Mouse (Mus musculus) forebrain, embryonic 16.5 days (tissue): ENCODE results near the gene Cldn7. TPM values are rescaled to one million over a fixed set of nuclear protein-coding genes. Genes with fewer than 3 reads are reported as not detected.

Experiments
- ATAC-seq: fragments of 200-750 bp; cut with Nextera tagmentation; 2 replicates; pipeline ENCODE4 v1.8.0; 2017; ENCODE audit warnings: mild to moderate bottlenecking, moderate library complexity
- H3K27ac ChIP-seq: fragments of 300-500 bp; sonication (generic); 2 replicates; pipeline ENCODE4 v1.5.1; 2014; ENCODE audit warnings: low read length, control low read depth
- H3K27me3 ChIP-seq: fragments of 300-500 bp; sonication (generic); replicated peaks from 2 replicates; pipeline ENCODE4 v1.6.1; 2014; ENCODE audit warnings: low read length; ENCODE audit not compliant: control insufficient read depth, insufficient read depth
- H3K36me3 ChIP-seq: fragments of 300-500 bp; sonication (generic); 2 replicates; pipeline ENCODE4 v1.6.1; 2014; ENCODE audit not compliant: control insufficient read depth, insufficient read depth
- H3K4me1 ChIP-seq: fragments of 300-500 bp; sonication (generic); replicated peaks from 2 replicates; pipeline ENCODE4 v1.6.1; 2014; ENCODE audit warnings: low read length; ENCODE audit not compliant: control insufficient read depth, insufficient read depth
- H3K4me2 ChIP-seq: fragments of 300-500 bp; sonication (generic); 2 replicates; pipeline ENCODE4 v1.6.1; 2014; ENCODE audit warnings: mild to moderate bottlenecking, low read length, control low read depth
- H3K4me3 ChIP-seq: fragments of 300-500 bp; sonication (generic); replicated peaks from 2 replicates; pipeline ENCODE4 v1.5.1; 2014; ENCODE audit warnings: mild to moderate bottlenecking, low read length, control low read depth
- H3K9ac ChIP-seq: fragments of 300-500 bp; sonication (generic); replicated peaks from 2 replicates; pipeline ENCODE4 v1.6.1; 2014; ENCODE audit warnings: low read depth, low read length, control low read depth
- H3K9me3 ChIP-seq: fragments of 300-500 bp; sonication (generic); 2 replicates; pipeline ENCODE4 v1.6.1; 2016; ENCODE audit warnings: low read length; ENCODE audit not compliant: control insufficient read depth
- WGBS: fragments of 180-500 bp; shearing (Covaris S2); extraction: QIAGEN DNeasy Blood & Tissue Kit; methylation state at CpG from one replicate; pipeline ENCODE4 v1.1.7; 2014; 5-methylcytosine and 5-hydroxymethylcytosine counted together
- polyA plus RNA-seq: library from polyadenylated mRNA; unstranded; fragments of >200 nt; fragmentation: Nextera tagmentation; extraction: Ambion mirVana; gene quantifications from 2 replicates; pipeline ENCODE4 v1.2.1, GENCODE M21; 2015

Cldn7 gene
- polyA plus RNA-seq, 1 experiment from 2014 or later, result not detected

DNA sequence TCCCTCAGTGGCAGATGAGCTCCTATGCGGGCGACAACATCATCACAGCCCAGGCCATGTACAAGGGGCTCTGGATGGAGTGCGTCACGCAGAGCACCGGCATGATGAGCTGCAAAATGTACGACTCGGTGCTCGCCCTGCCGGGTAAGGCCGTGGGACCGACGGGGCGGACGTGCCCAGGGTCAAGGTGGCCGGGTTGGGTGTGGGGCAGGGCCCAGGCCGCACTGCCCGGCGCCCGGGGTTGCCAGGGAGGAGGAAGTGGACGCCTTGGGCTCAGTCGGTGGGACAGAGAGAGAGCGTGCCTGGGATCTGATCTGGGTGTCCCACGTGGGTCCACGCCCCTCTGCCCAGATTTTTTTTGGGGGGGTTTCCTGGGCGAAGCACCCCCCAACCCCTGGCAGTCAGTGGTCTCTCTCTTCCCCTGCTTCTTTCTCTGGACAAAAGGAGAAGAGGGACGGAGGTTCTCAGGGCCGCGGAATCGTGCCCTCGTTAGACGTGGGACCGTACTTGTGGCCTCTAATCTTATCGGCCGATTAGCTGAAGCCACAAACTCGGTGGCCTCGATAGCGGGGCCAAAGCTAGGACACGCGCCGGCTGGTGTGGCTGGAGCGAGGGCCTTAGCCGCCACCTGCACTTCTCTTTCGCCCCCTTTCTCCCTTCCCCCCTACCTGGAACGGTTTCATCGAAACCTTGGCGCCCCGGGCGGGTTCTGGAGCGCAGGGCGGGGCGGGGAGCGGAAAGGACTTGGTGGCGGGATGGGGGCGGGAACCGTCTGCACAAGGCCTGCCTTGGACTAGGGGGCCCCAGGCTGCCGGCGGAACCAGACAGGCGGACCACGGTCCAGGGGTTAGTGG, 1.7 kb downstream of the Cldn7 start:
- Histone ChIP-seq H3K4me2 (peak overlapping the region; percentile 35), H3K27ac (no peak overlapping the region), H3K9ac (0 out of 2 replicates have a peak overlapping the region, but pooled peaks have one; percentile 6), H3K9me3 (no peaks in the 10 kb centered on the region), H3K27me3 (peaks cover 52% of the 10 kb centered on the region), H3K36me3 (peaks cover 20% of the 10 kb centered on the region), H3K4me3 (peak overlapping the region; percentile 16), H3K4me1 (peaks cover 6% of the 10 kb centered on the region)
- ATAC-seq, result no peak
- 2% methylated on average over 58 of the region's 59 CpGs for WGBS

DNA sequence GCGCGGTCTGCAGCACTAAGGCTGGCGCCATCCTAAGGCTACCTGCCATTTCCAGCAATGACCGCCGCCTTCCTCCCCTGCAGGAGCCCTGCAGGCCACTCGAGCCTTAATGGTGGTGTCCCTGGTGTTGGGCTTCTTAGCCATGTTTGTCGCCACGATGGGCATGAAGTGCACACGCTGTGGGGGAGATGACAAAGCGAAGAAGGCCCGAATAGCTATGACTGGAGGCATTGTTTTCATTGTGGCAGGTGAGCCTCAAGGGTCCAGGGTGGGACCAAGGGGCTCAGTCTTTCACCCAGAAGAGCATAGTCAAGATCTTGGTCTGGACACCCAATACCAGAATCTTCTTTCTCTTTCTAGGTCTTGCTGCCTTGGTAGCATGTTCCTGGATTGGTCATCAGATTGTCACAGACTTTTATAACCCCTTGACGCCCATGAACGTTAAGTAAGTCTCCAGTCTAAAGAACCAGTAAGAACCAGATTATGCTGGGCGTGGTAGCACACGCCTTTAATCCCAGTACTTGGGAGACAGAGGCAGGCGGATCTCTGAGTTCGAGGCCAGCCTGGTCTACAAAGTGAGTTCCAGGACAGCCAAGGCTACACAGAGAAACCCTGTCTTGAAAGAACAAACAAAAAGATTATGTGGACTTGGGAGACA, 2.4 kb downstream of the Cldn7 start:
- peak overlapping the region; percentile 35 for H3K4me2 ChIP-seq
- H3K27me3 ChIP-seq, result peaks cover 52% of the 10 kb centered on the region
- H3K9ac ChIP-seq, result 0 out of 2 replicates have a peak overlapping the region, but pooled peaks have one; percentile 6
- H3K4me1 ChIP-seq, result peaks cover 6% of the 10 kb centered on the region
- peaks cover 25% of the 10 kb centered on the region for H3K36me3 ChIP-seq
- H3K9me3 ChIP-seq, result no peaks in the 10 kb centered on the region
- peak overlapping the region; percentile 16 for H3K4me3 ChIP-seq
- no peak overlapping the region for H3K27ac ChIP-seq
- no peak for ATAC-seq
- 38% methylated on average over 17 of the region's 17 CpGs for WGBS

DNA sequence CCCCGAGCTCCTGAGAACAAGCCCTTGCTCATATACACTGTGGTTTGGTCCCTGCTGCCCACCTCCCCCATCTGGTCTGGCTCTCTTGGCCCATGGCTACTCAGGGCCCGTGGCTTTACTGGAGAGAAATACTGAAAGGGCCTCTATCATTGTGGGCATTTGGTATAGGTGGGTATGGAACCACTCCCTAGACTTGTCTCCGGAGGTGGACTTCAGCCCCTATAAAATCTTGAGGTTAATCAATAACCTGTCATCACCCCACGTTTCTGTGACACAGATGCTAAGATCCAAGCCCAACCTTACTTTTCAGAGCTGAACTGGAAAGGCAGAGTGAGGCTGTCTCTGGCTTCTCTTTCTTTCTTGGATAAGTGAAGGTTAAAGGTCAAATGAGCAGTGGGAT, 4.2 kb downstream of the Cldn7 start:
- Histone ChIP-seq H3K9ac (no peak overlapping the region), H3K27ac (no peak overlapping the region), H3K4me3 (no peak overlapping the region), H3K36me3 (peaks cover 33% of the 10 kb centered on the region), H3K27me3 (peaks cover 36% of the 10 kb centered on the region), H3K4me2 (no peak overlapping the region), H3K9me3 (no peaks in the 10 kb centered on the region), H3K4me1 (peaks cover 6% of the 10 kb centered on the region)
- ATAC-seq, result no peak
- WGBS, result 90% methylated on average over 4 of the region's 4 CpGs

DNA sequence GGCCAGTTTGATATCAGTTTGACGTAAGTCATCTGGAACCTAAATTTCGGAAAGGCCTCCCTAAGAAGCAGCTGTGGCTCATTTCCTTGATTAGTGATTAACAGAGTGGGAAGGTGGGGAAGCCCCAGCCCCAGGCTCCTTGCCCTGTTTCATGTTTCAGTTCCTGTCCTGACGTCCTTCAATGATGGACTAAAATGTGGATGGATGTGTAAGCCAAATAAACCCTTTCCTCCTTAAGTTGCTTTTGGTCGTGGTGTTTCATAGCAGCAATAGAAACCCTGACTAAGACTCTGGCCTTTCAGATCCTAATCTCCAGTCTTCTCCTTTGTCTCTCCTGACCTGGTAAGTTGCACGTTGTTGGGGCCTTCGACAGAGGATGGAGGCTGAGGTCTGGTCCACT, 5.6 kb downstream of the Cldn7 start:
- WGBS, result 87% methylated on average over 6 of the region's 6 CpGs
- no peak for ATAC-seq
- Histone ChIP-seq H3K4me1 (peaks cover 6% of the 10 kb centered on the region), H3K36me3 (peaks cover 45% of the 10 kb centered on the region), H3K4me2 (no peak overlapping the region), H3K4me3 (no peak overlapping the region), H3K27me3 (peaks cover 27% of the 10 kb centered on the region), H3K9ac (no peak overlapping the region), H3K27ac (no peak overlapping the region), H3K9me3 (no peaks in the 10 kb centered on the region)

DNA sequence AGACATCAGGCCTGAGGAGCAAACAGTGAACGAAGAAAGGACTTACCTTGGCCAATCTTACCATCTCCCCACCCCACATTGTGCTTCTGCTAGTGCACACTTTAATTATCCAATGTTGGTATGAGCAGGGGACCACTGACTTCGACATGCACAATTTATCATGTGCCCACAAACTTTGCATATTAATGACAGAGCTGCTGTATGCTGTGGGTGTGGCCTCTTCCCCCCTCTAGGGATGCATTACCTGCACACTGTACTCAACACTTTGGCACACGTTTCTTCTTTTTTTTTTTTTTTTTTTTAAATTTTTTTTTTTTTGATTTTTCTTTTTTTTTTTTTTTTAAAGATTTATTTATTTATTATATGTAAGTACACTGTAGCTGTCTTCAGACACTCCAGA, 6.2 kb downstream of the Cldn7 start:
- peaks cover 45% of the 10 kb centered on the region for H3K36me3 ChIP-seq
- H3K4me3 ChIP-seq, result no peak overlapping the region
- H3K27me3 ChIP-seq, result peaks cover 23% of the 10 kb centered on the region
- H3K9ac ChIP-seq, result no peak overlapping the region
- no peak for ATAC-seq
- WGBS, result 83% methylated on average over 3 of the region's 3 CpGs
- no peaks in the 10 kb centered on the region for H3K9me3 ChIP-seq
- H3K4me1 ChIP-seq, result peaks cover 6% of the 10 kb centered on the region
- no peak overlapping the region for H3K4me2 ChIP-seq
- H3K27ac ChIP-seq, result no peak overlapping the region

DNA sequence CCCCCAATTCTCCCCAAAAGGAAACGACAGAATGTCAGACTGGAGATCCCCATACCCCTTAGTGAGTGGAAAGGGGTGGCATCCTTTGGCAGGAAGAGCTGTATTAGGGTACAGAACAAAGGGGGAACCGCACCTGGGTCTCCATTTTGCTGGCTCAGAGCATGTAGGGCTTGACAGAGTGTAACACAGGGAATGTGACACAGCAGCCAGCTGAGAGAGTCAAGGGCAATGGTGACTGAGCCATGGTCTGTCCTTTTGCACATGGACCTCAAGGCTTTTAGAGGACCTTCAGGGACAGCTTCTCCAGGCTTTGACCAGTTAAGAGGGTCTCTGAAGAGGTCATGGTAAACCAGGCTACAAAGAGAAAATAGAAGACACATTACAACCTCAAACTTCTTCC, 10.3 kb downstream of the Cldn7 start:
- 96% methylated on average over 2 of the region's 2 CpGs for WGBS
- no peak overlapping the region for H3K4me3 ChIP-seq
- no peaks in the 10 kb centered on the region for H3K27me3 ChIP-seq
- ATAC-seq, result no peak
- H3K9me3 ChIP-seq, result no peaks in the 10 kb centered on the region
- H3K27ac ChIP-seq, result no peak overlapping the region
- H3K9ac ChIP-seq, result no peak overlapping the region
- H3K4me2 ChIP-seq, result no peak overlapping the region
- H3K4me1 ChIP-seq, result peaks cover 8% of the 10 kb centered on the region
- peaks cover 32% of the 10 kb centered on the region for H3K36me3 ChIP-seq

DNA sequence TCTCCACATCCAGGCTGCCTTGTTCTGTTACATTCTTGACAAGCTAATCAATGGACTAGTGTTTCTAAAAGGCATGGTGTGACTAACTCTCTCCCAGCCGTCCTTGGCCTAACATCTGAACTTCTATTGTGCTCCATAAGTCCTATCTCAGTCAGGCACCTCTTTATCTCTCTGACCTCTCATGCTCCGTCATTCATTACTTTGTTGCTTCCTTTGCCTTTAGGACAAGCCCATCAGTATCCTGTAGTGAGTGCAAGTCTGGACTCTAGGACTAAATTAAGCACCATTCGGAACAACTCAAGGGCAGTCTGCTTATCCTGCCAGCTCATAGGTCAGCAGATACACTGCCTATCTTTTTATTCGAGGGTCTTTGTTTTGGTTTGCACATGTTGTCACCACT, 11.7 kb downstream of the Cldn7 start:
- H3K27me3 ChIP-seq, result no peaks in the 10 kb centered on the region
- H3K4me2 ChIP-seq, result no peak overlapping the region
- peaks cover 25% of the 10 kb centered on the region for H3K36me3 ChIP-seq
- H3K4me1 ChIP-seq, result peaks cover 8% of the 10 kb centered on the region
- no peak overlapping the region for H3K9ac ChIP-seq
- H3K9me3 ChIP-seq, result no peaks in the 10 kb centered on the region
- 87% methylated on average over 4 of the region's 4 CpGs for WGBS
- ATAC-seq, result no peak
- no peak overlapping the region for H3K4me3 ChIP-seq
- H3K27ac ChIP-seq, result no peak overlapping the region

DNA sequence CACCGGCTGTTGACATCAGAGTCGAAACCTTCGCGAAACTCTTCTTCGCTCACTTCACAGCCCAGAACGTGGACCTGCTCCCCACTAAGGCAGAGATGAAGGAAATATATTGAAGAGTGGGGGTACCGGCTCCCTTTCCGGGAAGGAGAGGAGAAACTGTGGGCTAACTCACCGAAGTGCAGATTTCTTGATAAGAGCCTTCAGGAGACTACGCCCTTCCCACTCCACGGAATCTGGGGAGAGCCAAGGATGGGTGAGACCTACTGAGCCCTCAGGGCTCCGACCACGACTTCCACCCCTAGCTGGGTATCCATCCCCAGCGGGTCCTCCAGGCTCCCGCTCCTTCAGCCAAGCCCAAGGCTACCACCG, 15.2 kb downstream of the Cldn7 start:
- 3% methylated on average over 16 of the region's 16 CpGs for WGBS
- no peaks in the 10 kb centered on the region for H3K27me3 ChIP-seq
- ATAC-seq, result no peak

DNA sequence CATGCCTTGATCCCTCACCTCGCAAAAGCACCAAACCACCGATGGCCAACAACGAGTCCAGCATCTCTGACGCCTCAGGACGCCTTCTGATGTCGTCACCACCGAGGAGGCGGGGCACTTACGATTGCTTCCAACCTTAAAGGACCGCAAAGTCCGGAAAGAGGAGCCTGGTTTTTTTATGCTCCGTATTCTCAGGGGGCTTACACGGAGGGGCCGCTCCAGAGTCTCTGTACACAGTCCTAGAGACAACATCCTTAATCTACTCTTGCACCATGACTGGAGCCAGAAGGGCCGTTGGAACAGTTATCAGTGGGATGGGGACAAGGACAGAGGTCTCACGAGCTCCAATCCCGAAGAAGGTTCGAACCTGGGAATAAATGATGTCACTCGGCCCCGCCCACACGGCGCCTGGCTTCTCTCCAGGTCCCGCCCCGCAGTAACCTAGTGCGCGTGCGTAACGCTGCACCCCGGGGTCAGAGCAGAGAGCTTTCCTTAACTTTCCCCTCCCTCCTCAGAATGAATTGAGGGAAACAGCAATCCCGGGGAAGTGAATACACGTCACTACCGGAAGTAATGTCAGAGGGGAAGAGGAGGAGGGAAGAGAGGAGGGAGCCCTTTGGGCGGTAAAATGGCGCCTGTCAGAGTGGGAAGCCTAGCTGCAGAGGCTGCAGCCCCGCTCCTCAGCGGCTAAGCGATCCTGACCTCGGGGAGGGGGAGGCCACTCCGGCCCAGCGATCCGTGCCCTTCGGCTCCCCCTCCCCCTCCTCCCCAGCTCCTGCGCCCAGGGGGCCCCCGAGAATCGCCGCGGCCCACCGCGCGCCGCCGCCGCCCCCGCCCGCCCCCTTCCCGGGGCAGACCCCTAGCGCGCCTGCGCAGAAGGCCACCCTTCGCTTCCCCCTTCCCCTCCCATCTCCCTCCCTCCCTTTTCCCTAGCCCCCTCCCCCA, 15.9 kb downstream of the Cldn7 start:
- no peaks in the 10 kb centered on the region for H3K9me3 ChIP-seq
- under 1% methylated on average over 39 of the region's 60 CpGs for WGBS
- H3K4me2 ChIP-seq, result peak overlapping the region; percentile 77
- peak; percentile 93 for ATAC-seq
- peak overlapping the region; percentile 80 for H3K9ac ChIP-seq
- peak overlapping the region; percentile 98 for H3K27ac ChIP-seq
- H3K36me3 ChIP-seq, result peaks cover 14% of the 10 kb centered on the region
- peak overlapping the region; percentile 73 for H3K4me3 ChIP-seq
- H3K27me3 ChIP-seq, result no peaks in the 10 kb centered on the region
- peaks cover 30% of the 10 kb centered on the region for H3K4me1 ChIP-seq

More for the DNA sequence above, 15.2 kb downstream of the Cldn7 start:
- peak overlapping the region; percentile 74 for H3K9ac ChIP-seq
- peak overlapping the region; percentile 98 for H3K27ac ChIP-seq
- H3K36me3 ChIP-seq, result peaks cover 9% of the 10 kb centered on the region
- H3K4me3 ChIP-seq, result peak overlapping the region; percentile 73
- no peaks in the 10 kb centered on the region for H3K9me3 ChIP-seq
- peaks cover 30% of the 10 kb centered on the region for H3K4me1 ChIP-seq
- peak overlapping the region; percentile 77 for H3K4me2 ChIP-seq
